Mouse (Mus musculus) adrenal gland, adult (tissue): ENCODE data around the gene Mapkbp1.
A peak's percentile ranks its signal among the peaks of the same experiment; 100 is the strongest.

Source experiments
- DNase-seq, 2 experiments: peaks; one replicate each; pipeline ENCODE4 v3.0.0; 2022 to 2023; ENCODE audit warnings: low spot score in 1 of 2; ENCODE audit not compliant: inconsistent age in 2 of 2

The Mapkbp1 gene

GRCm38 (mm10) chr2:119972537-119972879, at the start of gene Mapkbp1:
Gene Mapkbp1 (plus strand): TSS chr2:119972699.
- DNase-seq: no peak

GRCm38 (mm10) chr2:119970571-119970970, 1.9 kb upstream of the Mapkbp1 start:
- DNase-seq: peak; percentile 43 to 89

GRCm38 (mm10) chr2:119971316-119971715, 1.2 kb upstream of the Mapkbp1 start:
- DNase-seq: peak in 1 of 2 experiments; percentile 36

- peak; percentile 97 to 98 for DNase-seq
These were observed 512 bp upstream of the Mapkbp1 start for GRCm38 (mm10) chr2:119971837-119972536.

GRCm38 (mm10) chr2:119980343-119980986, 8.0 kb downstream of the Mapkbp1 start:
- no peak for DNase-seq

- DNase-seq: no peak
These were observed 9.1 kb downstream of the Mapkbp1 start for GRCm38 (mm10) chr2:119981631-119982030.

GRCm38 (mm10) chr2:119985871-119986270, 13.4 kb downstream of the Mapkbp1 start:
- DNase-seq: no peak

GRCm38 (mm10) chr2:119986369-119986768, 13.9 kb downstream of the Mapkbp1 start:
- no peak for DNase-seq

GRCm38 (mm10) chr2:119987441-119987840, 14.9 kb downstream of the Mapkbp1 start:
- DNase-seq: no peak

- DNase-seq: no peak
These were observed 16.5 kb downstream of the Mapkbp1 start for GRCm38 (mm10) chr2:119988952-119989351.

GRCm38 (mm10) chr2:119990881-119991280, 18.4 kb downstream of the Mapkbp1 start:
- DNase-seq: no peak

GRCm38 (mm10) chr2:119992349-119992748, 19.9 kb downstream of the Mapkbp1 start:
- no peak for DNase-seq

- DNase-seq: no peak
These were observed 21.0 kb downstream of the Mapkbp1 start for GRCm38 (mm10) chr2:119993515-119993914.

GRCm38 (mm10) chr2:119994839-119995238, 22.3 kb downstream of the Mapkbp1 start:
- DNase-seq: no peak

GRCm38 (mm10) chr2:119995391-119996281, 23.1 kb downstream of the Mapkbp1 start:
- peak in 1 of 2 experiments; percentile 59 for DNase-seq

GRCm38 (mm10) chr2:119997354-119997753, 24.9 kb downstream of the Mapkbp1 start:
- DNase-seq: no peak

- no peak for DNase-seq
These were observed 27.2 kb downstream of the Mapkbp1 start for GRCm38 (mm10) chr2:119999731-120000130.

GRCm38 (mm10) chr2:120000882-120001584, 28.5 kb downstream of the Mapkbp1 start:
- no peak for DNase-seq

GRCm38 (mm10) chr2:120001956-120002355, 29.5 kb downstream of the Mapkbp1 start:
- no peak for DNase-seq

- DNase-seq: no peak
These were observed 31.5 kb downstream of the Mapkbp1 start for GRCm38 (mm10) chr2:120003970-120004369.

GRCm38 (mm10) chr2:120006696-120007095, 34.2 kb downstream of the Mapkbp1 start:
- peak in 1 of 2 experiments; percentile 75 for DNase-seq
